Mouse (Mus musculus): ENCODE results near the gene Coq2. TPM values are rescaled to one million over a fixed set of nuclear protein-coding genes. Genes with fewer than 3 reads are reported as not detected.

Gene Coq2
- polyA plus RNA-seq, 1 experiment from 2014 or later: 60.5 TPM

- Histone ChIP-seq H3K4me1 (no peaks in the 10 kb centered on the region), H3K27ac (no peak overlapping the region), H3K9me3 (replicated peaks) (no peaks in the 10 kb centered on the region), H3K4me3 (no peak overlapping the region), H3K36me3 (no peaks in the 10 kb centered on the region), H3K27me3 (ENCODE audit: low read depth, poor library complexity, severe bottlenecking) (no peaks in the 10 kb centered on the region)
- no peak for DNase-seq (ENCODE audit: low spot score)
- 64% methylated on average over 4 of the region's 4 CpGs for WGBS
Measured at GRCm38 (mm10) chr5:100685631-100686030, 10.7 kb upstream of the Coq2 start.

- Histone ChIP-seq H3K4me3 (no peak overlapping the region), H3K36me3 (no peaks in the 10 kb centered on the region), H3K4me1 (no peaks in the 10 kb centered on the region), H3K27me3 (ENCODE audit: low read depth, poor library complexity, severe bottlenecking) (no peaks in the 10 kb centered on the region), H3K27ac (no peak overlapping the region), H3K9me3 (replicated peaks) (no peaks in the 10 kb centered on the region)
- DNase-seq (ENCODE audit: low spot score): no peak
- 86% methylated on average over 6 of the region's 6 CpGs for WGBS
Measured at GRCm38 (mm10) chr5:100680542-100680933, 5.6 kb upstream of the Coq2 start.

DNA sequence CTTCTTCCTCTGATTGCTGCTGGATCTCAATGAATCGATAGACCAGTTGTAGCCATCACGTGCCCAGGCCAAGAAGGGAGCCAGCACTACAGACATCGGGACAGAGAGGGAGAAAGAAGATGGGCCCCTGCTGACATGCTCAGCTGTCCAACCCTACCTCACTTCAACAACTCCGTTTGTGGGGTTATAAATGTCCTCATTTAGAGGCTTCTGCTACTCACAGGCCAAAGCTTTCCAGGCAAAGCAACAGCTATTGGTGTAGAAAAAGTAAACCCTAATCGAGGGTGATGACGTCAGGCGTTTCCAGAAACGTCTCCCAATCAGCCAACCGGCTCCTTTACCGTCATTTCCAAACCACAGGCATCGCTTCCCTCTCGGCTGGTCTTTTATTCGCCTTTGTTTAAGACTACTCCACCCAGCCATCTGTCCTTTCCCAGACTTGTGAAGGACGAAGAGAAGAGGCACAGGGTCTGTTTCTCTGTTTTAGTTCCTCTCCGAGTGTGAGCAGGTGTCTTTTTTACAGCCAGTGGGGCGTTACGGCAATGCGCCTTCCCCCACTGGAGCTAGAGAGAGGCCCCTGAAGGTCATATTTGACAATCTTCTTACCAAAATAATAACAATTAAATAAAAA, 5.1 kb upstream of the Coq2 start:
- no peak for DNase-seq (ENCODE audit: low spot score)
- no peak overlapping the region for H3K4me3 ChIP-seq
- no peaks in the 10 kb centered on the region for H3K4me1 ChIP-seq
- H3K36me3 ChIP-seq: no peaks in the 10 kb centered on the region
- H3K27me3 ChIP-seq (ENCODE audit: low read depth, poor library complexity, severe bottlenecking): no peaks in the 10 kb centered on the region
- no peaks in the 10 kb centered on the region for H3K9me3 ChIP-seq (replicated peaks)
- H3K27ac ChIP-seq: no peak overlapping the region
- 77% methylated on average over 18 of the region's 18 CpGs for WGBS

DNA sequence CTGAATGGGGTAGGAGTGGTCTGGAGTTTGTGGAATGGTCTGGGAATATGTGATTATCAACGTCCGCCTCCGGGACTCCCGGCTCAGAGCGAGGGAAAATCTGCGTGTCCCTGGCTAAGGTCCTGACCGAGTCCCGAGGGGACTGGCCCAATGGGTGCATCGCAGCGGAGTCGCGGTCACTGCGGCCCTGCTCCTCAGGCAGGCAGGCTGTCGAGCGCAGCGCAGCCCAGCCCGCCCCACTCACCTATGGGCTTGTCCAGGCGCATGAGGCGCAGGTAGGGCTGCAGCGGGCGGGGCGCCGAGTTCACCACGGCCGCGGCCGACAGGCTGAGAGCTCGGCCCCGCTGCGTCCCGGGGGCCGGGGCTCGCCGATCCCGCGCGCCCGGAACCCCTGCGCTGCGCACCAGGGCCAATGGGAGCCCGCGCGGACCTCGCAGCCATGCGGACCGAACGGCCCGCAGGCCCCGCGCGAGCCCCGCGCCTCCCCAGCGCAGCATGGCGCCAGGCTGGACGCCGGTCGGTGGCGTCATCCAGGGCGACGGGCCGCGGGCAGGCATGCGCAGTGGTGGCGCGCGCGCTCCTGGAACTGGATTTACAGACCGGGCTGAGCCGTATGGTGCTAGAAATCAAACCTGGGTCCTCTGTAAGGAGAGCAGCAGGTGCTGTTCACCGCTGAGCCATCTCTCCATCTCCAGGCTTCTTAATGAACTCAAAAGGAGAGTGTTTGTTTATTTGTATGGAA, 1.0 kb downstream of the Coq2 start:
- peak overlapping the region; percentile 93 for H3K27ac ChIP-seq
- no peaks in the 10 kb centered on the region for H3K9me3 ChIP-seq (replicated peaks)
- DNase-seq (ENCODE audit: low spot score): peak; percentile 93
- peak overlapping the region; percentile 83 for H3K4me3 ChIP-seq
- under 1% methylated on average over 71 of the region's 71 CpGs for WGBS
- peaks cover 19% of the 10 kb centered on the region for H3K4me1 ChIP-seq
- H3K36me3 ChIP-seq: peaks cover 14% of the 10 kb centered on the region
- no peaks in the 10 kb centered on the region for H3K27me3 ChIP-seq (ENCODE audit: low read depth, poor library complexity, severe bottlenecking)

- DNase-seq (ENCODE audit: low spot score): no peak
- Histone ChIP-seq H3K27me3 (ENCODE audit: low read depth, poor library complexity, severe bottlenecking) (no peaks in the 10 kb centered on the region), H3K27ac (no peak overlapping the region), H3K9me3 (replicated peaks) (no peaks in the 10 kb centered on the region), H3K36me3 (peaks cover 24% of the 10 kb centered on the region), H3K4me1 (peaks cover 19% of the 10 kb centered on the region), H3K4me3 (no peak overlapping the region)
- 92% methylated on average over 4 of the region's 4 CpGs for WGBS
Measured at GRCm38 (mm10) chr5:100672403-100672802, 2.5 kb downstream of the Coq2 start.

DNA sequence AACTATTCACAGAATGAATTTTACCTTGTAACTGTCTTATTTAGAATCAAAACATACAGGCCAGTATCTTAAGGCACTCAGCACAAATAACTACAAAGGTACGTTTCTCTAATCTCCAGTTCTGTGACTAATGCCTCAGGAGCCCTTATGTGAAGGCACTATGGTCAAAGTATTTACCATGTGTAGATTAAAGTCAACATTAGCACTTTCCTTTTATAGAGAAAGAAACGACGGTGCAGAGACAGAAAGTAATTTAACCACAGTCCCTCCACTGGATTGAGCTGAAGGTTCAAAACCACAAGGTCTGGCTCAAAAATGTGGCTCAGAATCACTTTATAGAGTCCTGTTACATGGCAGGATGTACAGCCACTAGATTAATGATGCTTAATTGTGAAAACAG, 3.0 kb downstream of the Coq2 start:
- H3K36me3 ChIP-seq: peaks cover 30% of the 10 kb centered on the region
- H3K4me3 ChIP-seq: no peak overlapping the region
- peaks cover 19% of the 10 kb centered on the region for H3K4me1 ChIP-seq
- no peak for DNase-seq (ENCODE audit: low spot score)
- H3K27me3 ChIP-seq (ENCODE audit: low read depth, poor library complexity, severe bottlenecking): no peaks in the 10 kb centered on the region
- WGBS: 85% methylated on average over 3 of the region's 3 CpGs
- H3K27ac ChIP-seq: no peak overlapping the region
- no peaks in the 10 kb centered on the region for H3K9me3 ChIP-seq (replicated peaks)

- H3K27ac ChIP-seq: no peak overlapping the region
- DNase-seq (ENCODE audit: low spot score): peak; percentile 49
- H3K27me3 ChIP-seq (ENCODE audit: low read depth, poor library complexity, severe bottlenecking): no peaks in the 10 kb centered on the region
- 36% methylated on average over 5 of the region's 5 CpGs for WGBS
- peaks cover 33% of the 10 kb centered on the region for H3K36me3 ChIP-seq
- peaks cover 19% of the 10 kb centered on the region for H3K4me1 ChIP-seq
- no peak overlapping the region for H3K4me3 ChIP-seq
- no peaks in the 10 kb centered on the region for H3K9me3 ChIP-seq (replicated peaks)
Measured at GRCm38 (mm10) chr5:100671398-100671797, 3.5 kb downstream of the Coq2 start.

- DNase-seq (ENCODE audit: low spot score): no peak
- Histone ChIP-seq H3K36me3 (peaks cover 68% of the 10 kb centered on the region), H3K9me3 (replicated peaks) (no peaks in the 10 kb centered on the region), H3K4me3 (no peak overlapping the region), H3K27ac (no peak overlapping the region), H3K4me1 (no peaks in the 10 kb centered on the region), H3K27me3 (ENCODE audit: low read depth, poor library complexity, severe bottlenecking) (no peaks in the 10 kb centered on the region)
- 83% methylated on average over 1 of the region's 1 CpGs for WGBS
Measured at GRCm38 (mm10) chr5:100666965-100667364, 8.0 kb downstream of the Coq2 start.

- no peak for DNase-seq (ENCODE audit: low spot score)
- no peaks in the 10 kb centered on the region for H3K27me3 ChIP-seq (ENCODE audit: low read depth, poor library complexity, severe bottlenecking)
- 61% methylated on average over 5 of the region's 5 CpGs for WGBS
- H3K4me3 ChIP-seq: no peak overlapping the region
- H3K36me3 ChIP-seq: peaks cover 84% of the 10 kb centered on the region
- no peaks in the 10 kb centered on the region for H3K4me1 ChIP-seq
- H3K27ac ChIP-seq: no peak overlapping the region
- H3K9me3 ChIP-seq (replicated peaks): no peaks in the 10 kb centered on the region
Measured at GRCm38 (mm10) chr5:100663854-100664253, 11.1 kb downstream of the Coq2 start.

DNA sequence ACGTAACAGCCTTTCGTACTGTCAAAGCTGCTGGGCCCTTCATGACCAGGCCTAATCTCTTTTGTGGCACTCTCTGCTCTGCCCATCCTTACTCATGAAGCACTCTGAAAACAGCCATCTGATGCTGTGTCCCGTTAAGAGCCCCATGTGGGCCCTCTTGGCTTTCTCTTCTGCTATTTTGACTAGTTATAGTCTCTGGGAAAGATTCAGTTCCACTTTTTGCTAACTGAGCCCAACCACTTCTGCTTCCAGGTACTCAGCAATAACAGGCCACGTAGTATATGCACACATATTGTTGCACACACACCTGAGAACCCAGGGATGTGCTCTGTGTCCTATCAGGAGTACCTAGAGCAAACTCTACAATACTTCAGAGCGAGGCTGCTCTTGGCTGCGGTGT, 11.9 kb downstream of the Coq2 start:
- Histone ChIP-seq H3K9me3 (replicated peaks) (no peaks in the 10 kb centered on the region), H3K4me3 (no peak overlapping the region), H3K27ac (no peak overlapping the region), H3K27me3 (ENCODE audit: low read depth, poor library complexity, severe bottlenecking) (no peaks in the 10 kb centered on the region), H3K36me3 (peaks cover 86% of the 10 kb centered on the region), H3K4me1 (no peaks in the 10 kb centered on the region)
- WGBS: 94% methylated on average over 6 of the region's 6 CpGs
- no peak for DNase-seq (ENCODE audit: low spot score)

GRCm38 (mm10) chr5:100658460-100658859, 16.5 kb downstream of the Coq2 start:
- no peaks in the 10 kb centered on the region for H3K9me3 ChIP-seq (replicated peaks)
- no peak overlapping the region for H3K27ac ChIP-seq
- no peaks in the 10 kb centered on the region for H3K27me3 ChIP-seq (ENCODE audit: low read depth, poor library complexity, severe bottlenecking)
- no peaks in the 10 kb centered on the region for H3K4me1 ChIP-seq
- WGBS: 90% methylated on average over 6 of the region's 6 CpGs
- no peak overlapping the region for H3K4me3 ChIP-seq
- peaks cover 96% of the 10 kb centered on the region for H3K36me3 ChIP-seq
- no peak for DNase-seq (ENCODE audit: low spot score)

DNA sequence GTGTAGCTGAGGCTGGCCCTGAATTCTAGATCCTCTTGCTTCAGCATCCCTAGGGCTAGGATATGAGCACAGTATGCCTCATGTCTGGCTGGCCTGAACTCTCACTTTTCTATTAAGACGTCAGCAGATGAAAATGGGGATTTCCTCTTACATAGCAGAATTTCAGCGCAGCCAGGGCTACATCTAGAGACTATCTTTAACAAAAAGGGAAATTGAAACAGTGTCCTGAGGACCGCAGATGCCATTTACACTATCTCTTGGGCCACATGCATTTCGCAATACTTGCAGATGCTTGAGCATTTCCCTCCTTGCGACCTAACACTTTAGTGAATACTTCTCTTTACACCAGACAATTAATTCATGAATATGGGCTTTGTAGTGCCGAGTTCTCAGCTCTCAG, 18.6 kb downstream of the Coq2 start:
- DNase-seq (ENCODE audit: low spot score): no peak
- WGBS: 89% methylated on average over 6 of the region's 6 CpGs

DNA sequence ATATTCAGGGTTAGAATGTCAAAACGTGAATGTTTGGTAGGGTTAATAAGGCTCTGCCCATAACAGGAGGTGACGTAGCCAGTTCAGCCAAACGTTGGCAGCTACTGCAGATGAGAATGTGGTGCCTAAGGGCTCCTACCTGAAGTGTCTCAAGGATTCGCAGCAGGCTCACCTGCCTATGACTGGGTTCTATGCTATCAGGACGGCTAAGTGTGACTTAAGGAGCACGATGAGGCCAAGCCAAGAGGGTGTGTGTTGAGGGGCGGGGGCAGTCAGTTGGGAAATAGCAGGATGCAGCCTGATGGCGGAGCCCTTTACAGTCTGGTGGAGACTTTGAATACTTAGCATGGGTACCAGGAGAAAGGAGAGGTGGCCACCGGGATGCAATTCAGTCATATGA, 22.6 kb downstream of the Coq2 start:
- Histone ChIP-seq H3K4me1 (peaks cover 8% of the 10 kb centered on the region; the same call in 1 of the 2 replicates), H3K27me3 (ENCODE audit: low read depth, poor library complexity, severe bottlenecking) (no peaks in the 10 kb centered on the region), H3K4me3 (no peak overlapping the region), H3K9me3 (replicated peaks) (no peaks in the 10 kb centered on the region), H3K27ac (no peak overlapping the region), H3K36me3 (peaks cover 41% of the 10 kb centered on the region)
- DNase-seq (ENCODE audit: low spot score): no peak
- 88% methylated on average over 9 of the region's 9 CpGs for WGBS

More for the DNA sequence above, 18.6 kb downstream of the Coq2 start:
- Histone ChIP-seq H3K9me3 (replicated peaks) (no peaks in the 10 kb centered on the region), H3K27me3 (ENCODE audit: low read depth, poor library complexity, severe bottlenecking) (no peaks in the 10 kb centered on the region), H3K27ac (no peak overlapping the region), H3K36me3 (peaks cover 80% of the 10 kb centered on the region), H3K4me3 (no peak overlapping the region), H3K4me1 (no peaks in the 10 kb centered on the region)
